Mouse (Mus musculus) hindbrain, embryonic 16.5 days (tissue): ENCODE results near the gene Aaed1. TPM values are rescaled to one million over a fixed set of nuclear protein-coding genes. Genes with fewer than 3 reads are reported as not detected.
A peak's percentile ranks its signal among the peaks of the same experiment; 100 is the strongest.
"Not testable (repeated sequence)": the region's sequence is repeated elsewhere in the genome, so short reads cannot be mapped to it uniquely, and the experiment has no call there.

ENCODE experiments used
- ATAC-seq: fragments of 200-750 bp; cut with Nextera tagmentation; 2 replicates; pipeline ENCODE4 v1.8.0; 2017; ENCODE audit warnings: moderate TSS enrichment, moderate library complexity
- H3K27ac ChIP-seq: fragments of 300-500 bp; sonication (generic); 2 replicates; pipeline ENCODE4 v1.5.1; 2014; ENCODE audit warnings: low read depth, mild to moderate bottlenecking, control low read depth, low read length, moderate library complexity
- H3K27me3 ChIP-seq: fragments of 300-500 bp; sonication (generic); replicated peaks from 2 replicates; pipeline ENCODE4 v1.6.1; 2014; ENCODE audit warnings: low read length; ENCODE audit not compliant: control insufficient read depth, insufficient read depth
- H3K36me3 ChIP-seq: fragments of 300-500 bp; sonication (generic); 2 replicates; pipeline ENCODE4 v1.6.1; 2014; ENCODE audit warnings: mild to moderate bottlenecking, low read length, moderate library complexity, mixed read lengths; ENCODE audit not compliant: control insufficient read depth, insufficient read depth
- H3K4me1 ChIP-seq: fragments of 300-500 bp; sonication (generic); 2 replicates; pipeline ENCODE4 v1.6.1; 2014; ENCODE audit warnings: low read depth, low read length; ENCODE audit not compliant: control insufficient read depth, insufficient read depth
- H3K4me2 ChIP-seq: fragments of 300-500 bp; sonication (generic); 2 replicates; pipeline ENCODE4 v1.6.1; 2014; ENCODE audit warnings: mild to moderate bottlenecking, low read length, control low read depth, moderate library complexity
- H3K4me3 ChIP-seq: fragments of 300-500 bp; sonication (generic); 2 replicates; pipeline ENCODE4 v1.5.1; 2014; ENCODE audit warnings: mild to moderate bottlenecking, low read length, control low read depth, moderate library complexity
- H3K9ac ChIP-seq: fragments of 300-500 bp; sonication (generic); 2 replicates; pipeline ENCODE4 v1.6.1; 2014; ENCODE audit warnings: low read depth, mild to moderate bottlenecking, control low read depth, low read length, moderate library complexity
- H3K9me3 ChIP-seq: fragments of 300-500 bp; sonication (generic); 2 replicates; pipeline ENCODE4 v1.6.1; 2014; ENCODE audit warnings: mild to moderate bottlenecking, low read length, moderate library complexity; ENCODE audit not compliant: control insufficient read depth
- WGBS: fragments of 180-500 bp; shearing (Covaris S2); extraction: QIAGEN DNeasy Blood & Tissue Kit; methylation state at CpG from one replicate; pipeline ENCODE4 v1.1.7; 2014; 5-methylcytosine and 5-hydroxymethylcytosine counted together
- polyA plus RNA-seq: library from polyadenylated mRNA; unstranded; fragments of >200 nt; fragmentation: Nextera tagmentation; extraction: Ambion mirVana; gene quantifications from 2 replicates; pipeline ENCODE4 v1.2.1, GENCODE M21; 2015

The Aaed1 gene
- polyA plus RNA-seq, 1 experiment from 2014 or later, result 12.5 TPM

- Histone ChIP-seq H3K36me3 (no peaks in the 10 kb centered on the region), H3K4me2 (no peak overlapping the region), H3K9me3 (no peaks in the 10 kb centered on the region; the same call in 1 of the 2 replicates), H3K4me1 (no peaks in the 10 kb centered on the region), H3K27ac (no peak overlapping the region), H3K4me3 (no peak overlapping the region), H3K27me3 (no peaks in the 10 kb centered on the region), H3K9ac (no peak overlapping the region)
- WGBS, result 95% methylated on average over 6 of the region's 6 CpGs
- no peak for ATAC-seq
Measured at GRCm38 (mm10) chr13:64264586-64264985, 47.9 kb downstream of the Aaed1 start.

DNA sequence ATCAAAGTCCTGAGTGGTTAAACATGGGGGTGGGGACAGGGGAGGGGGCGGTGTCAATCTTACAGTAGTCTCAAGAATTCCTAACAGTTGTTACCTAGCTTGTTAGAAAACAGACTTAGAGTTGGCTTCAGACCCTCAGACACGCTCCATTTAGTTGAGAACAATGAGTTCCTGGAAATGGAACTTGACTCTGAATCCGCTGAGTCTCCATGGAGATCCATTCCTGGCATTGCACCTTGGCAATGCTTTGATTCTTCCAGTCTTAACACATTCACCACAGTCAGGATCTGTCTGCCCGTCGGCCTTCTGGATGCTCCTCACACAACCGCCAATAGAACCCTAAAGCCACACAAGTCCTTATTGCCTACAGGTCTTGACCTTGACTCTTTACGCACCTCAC, 52.6 kb downstream of the Aaed1 start:
- Histone ChIP-seq H3K4me2 (no peak overlapping the region), H3K4me1 (peaks cover 5% of the 10 kb centered on the region; the same call in 1 of the 2 replicates), H3K27ac (no peak overlapping the region), H3K36me3 (no peaks in the 10 kb centered on the region), H3K4me3 (no peak overlapping the region), H3K9ac (no peak overlapping the region), H3K27me3 (no peaks in the 10 kb centered on the region), H3K9me3 (no peaks in the 10 kb centered on the region; the same call in 1 of the 2 replicates)
- no peak for ATAC-seq
- WGBS, result 64% methylated on average over 7 of the region's 7 CpGs

DNA sequence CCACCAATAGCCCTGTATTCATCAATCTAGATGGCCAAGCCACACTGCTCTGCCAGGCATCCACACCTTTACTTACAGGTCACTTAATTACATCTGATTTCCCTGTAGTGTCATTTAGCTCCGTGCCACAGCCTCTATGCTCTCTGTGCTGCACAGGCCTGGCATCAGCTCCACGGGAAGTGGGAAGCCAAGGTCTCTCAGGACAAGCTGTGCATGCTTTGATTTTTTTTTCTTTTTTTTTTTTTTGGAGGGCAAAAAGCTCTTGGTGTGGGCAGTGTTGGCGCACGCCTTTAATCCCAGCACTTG, 54.0 kb downstream of the Aaed1 start:
- H3K4me3 ChIP-seq, result no peak overlapping the region
- H3K9ac ChIP-seq, result no peak overlapping the region
- no peak overlapping the region for H3K4me2 ChIP-seq
- peaks cover 5% of the 10 kb centered on the region; the same call in 1 of the 2 replicates for H3K4me1 ChIP-seq
- H3K36me3 ChIP-seq, result no peaks in the 10 kb centered on the region
- H3K27me3 ChIP-seq, result no peaks in the 10 kb centered on the region
- 56% methylated on average over 4 of the region's 4 CpGs for WGBS
- peak; percentile 62 for ATAC-seq
- no peaks in the 10 kb centered on the region; the same call in 1 of the 2 replicates for H3K9me3 ChIP-seq
- H3K27ac ChIP-seq, result no peak overlapping the region

GRCm38 (mm10) chr13:64257814-64258515, 54.5 kb downstream of the Aaed1 start:
- Histone ChIP-seq H3K4me1 (peaks cover 5% of the 10 kb centered on the region; the same call in 1 of the 2 replicates), H3K27ac (no peak overlapping the region), H3K36me3 (no peaks in the 10 kb centered on the region), H3K4me2 (no peak overlapping the region), H3K9me3 (no peaks in the 10 kb centered on the region; the same call in 1 of the 2 replicates), H3K9ac (no peak overlapping the region), H3K4me3 (no peak overlapping the region), H3K27me3 (no peaks in the 10 kb centered on the region)
- 7% methylated on average over 5 of the region's 5 CpGs for WGBS
- ATAC-seq, result peak; percentile 83

- no peak for ATAC-seq
- H3K27me3 ChIP-seq, result no peaks in the 10 kb centered on the region
- H3K4me1 ChIP-seq, result peaks cover 5% of the 10 kb centered on the region; the same call in 1 of the 2 replicates
- H3K9ac ChIP-seq, result no peak overlapping the region
- no peak overlapping the region for H3K27ac ChIP-seq
- WGBS, result 71% methylated on average over 12 of the region's 12 CpGs
- H3K4me3 ChIP-seq, result no peak overlapping the region
- no peaks in the 10 kb centered on the region; the same call in 1 of the 2 replicates for H3K9me3 ChIP-seq
- no peak overlapping the region for H3K4me2 ChIP-seq
- H3K36me3 ChIP-seq, result no peaks in the 10 kb centered on the region
Measured at GRCm38 (mm10) chr13:64257010-64257813, 55.3 kb downstream of the Aaed1 start.

- not testable (repeated sequence) for ATAC-seq, H3K9ac ChIP-seq
- WGBS, result 86% methylated on average over 10 of the region's 11 CpGs
Measured at GRCm38 (mm10) chr13:64254185-64254584, 58.3 kb downstream of the Aaed1 start.

GRCm38 (mm10) chr13:64253697-64254096, 58.8 kb downstream of the Aaed1 start:
- no peaks in the 10 kb centered on the region for H3K9me3 ChIP-seq
- H3K27me3 ChIP-seq, result no peaks in the 10 kb centered on the region
- no peak overlapping the region for H3K27ac ChIP-seq
- H3K36me3 ChIP-seq, result no peaks in the 10 kb centered on the region
- no peak overlapping the region for H3K4me2 ChIP-seq
- no peak overlapping the region for H3K9ac ChIP-seq
- ATAC-seq, result no peak
- H3K4me1 ChIP-seq, result peaks cover 5% of the 10 kb centered on the region; the same call in 1 of the 2 replicates
- no peak overlapping the region for H3K4me3 ChIP-seq

More at GRCm38 (mm10) chr13:64254185-64254584, 58.3 kb downstream of the Aaed1 start:
- H3K36me3 ChIP-seq, H3K9me3 ChIP-seq, H3K4me1 ChIP-seq, H3K4me2 ChIP-seq, H3K27me3 ChIP-seq, H3K4me3 ChIP-seq, H3K27ac ChIP-seq: not testable (repeated sequence)

DNA sequence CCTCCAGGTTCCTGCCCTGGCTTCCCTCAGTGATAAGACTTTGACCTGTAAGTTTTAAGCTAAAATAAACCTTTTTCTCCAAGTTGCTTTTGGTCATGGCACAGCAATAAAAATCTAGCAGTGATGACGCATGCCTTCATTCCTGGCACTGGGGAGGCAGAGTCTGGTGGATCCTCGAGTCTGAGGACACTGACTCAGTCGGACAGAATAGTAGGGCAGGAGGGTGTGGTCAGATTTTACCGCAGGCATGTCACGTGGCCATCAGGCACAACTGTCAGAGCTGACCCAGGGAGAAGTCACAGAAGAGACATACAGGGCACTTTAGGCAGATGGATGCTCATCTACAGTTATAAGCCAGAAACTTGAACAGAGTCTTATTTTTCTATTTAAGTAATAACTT, 60.4 kb downstream of the Aaed1 start:
- no peak for ATAC-seq
- Histone ChIP-seq H3K4me2 (no peak overlapping the region), H3K9me3 (no peaks in the 10 kb centered on the region), H3K4me3 (no peak overlapping the region), H3K27ac (no peak overlapping the region), H3K4me1 (peaks cover 3% of the 10 kb centered on the region), H3K9ac (no peak overlapping the region), H3K36me3 (no peaks in the 10 kb centered on the region), H3K27me3 (no peaks in the 10 kb centered on the region)
- WGBS, result 73% methylated on average over 5 of the region's 5 CpGs

GRCm38 (mm10) chr13:64250363-64250762, 62.1 kb downstream of the Aaed1 start:
- no peaks in the 10 kb centered on the region for H3K27me3 ChIP-seq
- H3K36me3 ChIP-seq, result no peaks in the 10 kb centered on the region
- no peak overlapping the region for H3K4me3 ChIP-seq
- H3K4me1 ChIP-seq, result peaks cover 3% of the 10 kb centered on the region
- H3K4me2 ChIP-seq, result no peak overlapping the region
- no peaks in the 10 kb centered on the region for H3K9me3 ChIP-seq
- ATAC-seq, result no peak
- WGBS, result 12% methylated on average over 1 of the region's 1 CpGs
- no peak overlapping the region for H3K27ac ChIP-seq
- no peak overlapping the region for H3K9ac ChIP-seq
